Mouse (Mus musculus): ENCODE data around the gene Hspb6. TPM values are rescaled to one million over a fixed set of nuclear protein-coding genes. Genes with fewer than 3 reads are reported as not detected.

The Hspb6 gene
- total RNA-seq, 2 experiments from 2014 or later = 391 to 393 TPM

DNA sequence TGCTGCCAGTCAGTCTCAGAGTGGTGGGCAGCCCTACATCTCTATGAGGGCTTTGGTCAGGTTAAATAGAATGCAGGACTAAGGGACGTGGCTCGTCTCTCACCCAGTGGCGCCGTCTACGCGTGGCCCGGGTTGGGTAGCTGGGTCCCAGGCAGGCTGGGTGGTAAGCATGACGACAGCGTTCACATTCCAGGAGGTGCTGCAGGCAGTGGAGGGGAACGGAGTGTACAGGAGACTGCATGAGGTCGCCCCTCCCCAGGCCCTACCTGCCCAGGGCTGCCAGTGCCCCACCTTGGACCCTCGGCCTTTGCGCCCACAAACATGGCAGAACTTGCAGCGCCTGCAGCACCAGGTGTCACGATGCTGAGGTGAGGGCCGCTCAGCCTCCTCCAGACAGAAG is 29.6 kb downstream of the Hspb6 start:
- no peak for DNase-seq
- intact Hi-C loops (cut with DNase I) = no loop called here

DNA sequence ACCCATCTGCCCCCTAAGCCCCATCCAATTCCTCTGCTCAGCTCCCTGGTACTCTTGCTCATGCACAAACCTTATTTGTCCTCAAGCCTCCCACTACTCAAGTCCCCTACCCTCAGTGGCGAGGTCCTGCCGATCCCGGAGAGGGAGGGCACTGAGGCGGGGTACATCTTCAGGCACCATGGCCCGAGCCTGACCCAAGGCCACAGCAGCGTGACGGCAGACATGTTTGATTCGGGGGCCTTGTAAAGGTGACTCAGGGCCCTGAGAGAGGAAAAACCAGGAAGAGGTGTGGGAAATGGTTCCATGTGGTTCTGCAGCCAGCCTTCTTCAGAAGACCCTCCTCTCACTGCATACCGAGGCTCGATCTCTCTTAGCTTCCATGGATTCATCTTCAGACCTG is 32.4 kb downstream of the Hspb6 start:
- no peak for DNase-seq
- intact Hi-C loops (cut with DNase I) = no loop called here

DNA sequence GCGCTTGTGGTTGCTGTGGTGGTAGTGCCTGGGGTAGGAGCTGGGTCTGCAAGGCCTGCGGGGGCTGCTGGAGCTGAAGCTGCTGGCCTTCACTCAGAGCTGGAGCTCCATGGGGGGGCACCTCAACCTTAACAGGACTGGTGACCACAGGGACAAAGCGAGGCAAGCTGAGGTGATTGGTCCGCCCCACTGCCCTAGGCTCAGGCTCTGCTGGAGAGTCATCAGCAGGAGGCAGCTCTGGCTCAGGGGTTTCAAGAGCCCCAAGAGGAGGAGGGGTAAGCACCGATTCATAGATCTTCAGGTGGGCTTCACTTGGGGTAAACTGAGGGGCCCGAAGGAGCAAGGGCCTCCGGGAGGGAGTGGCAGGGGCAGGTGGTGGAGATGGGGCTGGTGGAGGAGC is 33.2 kb downstream of the Hspb6 start:
- no peak for DNase-seq
- intact Hi-C loops (cut with DNase I) = no loop called here

DNA sequence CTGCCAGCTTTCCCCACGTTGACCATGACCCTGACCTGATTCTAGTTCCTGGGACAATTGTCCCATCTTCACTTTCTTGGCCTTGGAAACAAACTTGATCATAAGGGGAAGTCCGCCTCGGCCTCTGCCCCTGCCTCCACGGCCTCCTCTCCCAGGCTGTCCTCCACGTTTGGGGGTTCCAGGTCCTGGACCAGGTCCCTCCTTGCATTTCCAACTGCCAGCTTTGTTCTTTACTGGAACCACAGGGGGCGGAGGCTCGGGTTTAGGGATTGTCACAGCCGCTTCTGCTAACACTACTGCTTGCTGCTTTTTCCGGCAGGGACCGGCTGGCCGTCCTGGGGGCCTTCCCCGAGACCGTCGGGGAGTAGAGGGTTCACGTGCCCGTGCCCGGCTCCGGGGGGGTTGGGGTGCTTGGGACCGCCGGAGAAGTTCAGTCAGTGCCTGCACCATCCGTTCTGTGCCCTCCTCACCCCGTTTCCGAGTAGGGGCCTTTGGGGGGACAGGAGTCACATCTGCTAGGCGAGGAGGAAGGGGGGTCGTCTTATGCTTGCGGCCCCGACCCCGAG is 34.6 kb downstream of the Hspb6 start:
- DNase-seq = no peak
- intact Hi-C loops (cut with DNase I) = loop anchor here (1.0 kb wide), 1 partner anchor 21 kb away; the partner anchor contains the start of gene Igflr1

DNA sequence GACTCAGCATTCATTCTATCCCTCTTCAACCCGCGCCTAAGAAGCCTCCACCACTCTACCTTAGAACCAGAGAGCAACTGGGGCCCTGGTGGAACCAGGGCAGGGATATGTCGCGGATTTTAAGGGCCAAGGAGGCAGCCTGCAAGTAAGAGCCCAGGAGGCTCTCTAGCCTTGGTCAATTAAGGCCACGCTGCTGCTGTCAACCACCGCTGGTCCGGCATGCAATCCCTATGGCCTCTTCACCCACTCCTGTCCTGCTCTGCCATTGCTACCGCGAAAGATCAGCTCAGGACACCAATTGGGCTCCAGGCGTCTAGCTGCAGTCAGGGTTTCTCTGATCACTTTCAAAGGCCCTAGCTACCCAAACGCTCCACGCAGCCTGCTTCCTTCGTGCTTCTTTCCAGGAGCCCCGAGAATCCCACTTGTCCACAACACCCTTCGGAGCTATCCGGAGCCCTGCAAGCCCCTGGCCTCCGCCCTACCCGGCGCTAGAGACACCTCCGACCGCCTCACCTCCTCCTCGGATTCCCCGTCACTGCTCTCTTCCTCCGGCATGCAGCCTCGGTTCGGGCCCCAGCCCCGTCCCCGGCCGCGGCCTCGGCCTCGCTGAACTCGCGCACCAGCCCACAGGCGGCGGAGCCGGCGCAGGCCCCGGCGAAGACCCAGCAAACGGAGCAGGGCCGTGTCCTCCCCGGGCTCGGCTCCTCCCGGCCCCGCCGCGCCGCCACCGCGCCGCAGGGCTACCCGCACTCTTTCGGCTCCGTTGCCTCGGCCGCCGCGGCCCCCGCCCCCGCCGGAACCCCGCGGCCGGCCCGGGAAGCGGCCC is 36.1 kb downstream of the Hspb6 start:
- peak; percentile 68 to 70 for DNase-seq
- intact Hi-C loops (cut with DNase I) = loop anchor here (1.0 to 2.0 kb wide), 2 partner anchors 23 to 271 kb away; partner anchors contain the start of gene Igflr1

DNA sequence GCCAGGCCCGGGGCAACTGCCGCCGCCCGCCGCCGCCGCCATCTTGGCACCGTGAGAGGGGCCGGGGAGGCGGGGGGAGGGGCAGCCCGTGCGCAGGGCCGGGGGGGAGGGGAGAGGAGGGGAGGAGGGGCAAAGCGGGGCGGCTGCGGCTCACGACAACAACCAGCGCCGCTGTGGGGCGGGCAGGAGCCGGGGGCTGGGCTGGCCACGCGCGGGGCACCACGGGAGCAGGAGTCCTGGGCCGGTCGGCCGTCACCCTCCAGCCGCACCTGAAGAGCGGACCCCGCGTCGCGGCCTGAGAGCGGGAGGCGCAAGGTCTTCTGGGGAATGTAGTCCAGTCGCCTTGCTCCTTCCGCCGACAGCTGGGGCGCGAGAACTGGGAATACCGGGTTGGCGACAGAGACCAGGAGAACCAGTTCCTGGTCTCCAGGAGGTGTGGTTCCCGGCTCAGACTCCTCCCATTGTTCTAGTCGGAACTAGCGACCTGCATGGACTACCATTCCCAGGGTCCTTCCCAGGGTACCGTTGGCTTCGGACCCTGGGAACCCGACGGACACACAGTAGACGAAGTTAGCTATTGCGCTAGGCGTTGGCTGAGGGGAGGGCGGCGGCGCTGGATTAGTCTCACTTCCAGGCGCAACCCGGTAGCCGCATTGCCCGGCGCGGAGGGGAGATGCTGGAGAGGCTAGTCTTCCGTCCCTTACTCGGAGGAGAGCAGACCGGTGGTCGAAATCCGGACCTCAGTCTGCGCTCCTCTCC is 36.9 kb downstream of the Hspb6 start, which contains the start of gene Kmt2b:
Gene Kmt2b (minus strand): TSS at position 51 of the 759 bp plus-strand sequence.
- intact Hi-C loops (cut with DNase I) = loop anchor here (1.0 to 2.0 kb wide), 4 partner anchors 19 to 270 kb away; partner anchors contain the start of gene Tmem147
- peak; percentile 96 to 98 for DNase-seq

DNA sequence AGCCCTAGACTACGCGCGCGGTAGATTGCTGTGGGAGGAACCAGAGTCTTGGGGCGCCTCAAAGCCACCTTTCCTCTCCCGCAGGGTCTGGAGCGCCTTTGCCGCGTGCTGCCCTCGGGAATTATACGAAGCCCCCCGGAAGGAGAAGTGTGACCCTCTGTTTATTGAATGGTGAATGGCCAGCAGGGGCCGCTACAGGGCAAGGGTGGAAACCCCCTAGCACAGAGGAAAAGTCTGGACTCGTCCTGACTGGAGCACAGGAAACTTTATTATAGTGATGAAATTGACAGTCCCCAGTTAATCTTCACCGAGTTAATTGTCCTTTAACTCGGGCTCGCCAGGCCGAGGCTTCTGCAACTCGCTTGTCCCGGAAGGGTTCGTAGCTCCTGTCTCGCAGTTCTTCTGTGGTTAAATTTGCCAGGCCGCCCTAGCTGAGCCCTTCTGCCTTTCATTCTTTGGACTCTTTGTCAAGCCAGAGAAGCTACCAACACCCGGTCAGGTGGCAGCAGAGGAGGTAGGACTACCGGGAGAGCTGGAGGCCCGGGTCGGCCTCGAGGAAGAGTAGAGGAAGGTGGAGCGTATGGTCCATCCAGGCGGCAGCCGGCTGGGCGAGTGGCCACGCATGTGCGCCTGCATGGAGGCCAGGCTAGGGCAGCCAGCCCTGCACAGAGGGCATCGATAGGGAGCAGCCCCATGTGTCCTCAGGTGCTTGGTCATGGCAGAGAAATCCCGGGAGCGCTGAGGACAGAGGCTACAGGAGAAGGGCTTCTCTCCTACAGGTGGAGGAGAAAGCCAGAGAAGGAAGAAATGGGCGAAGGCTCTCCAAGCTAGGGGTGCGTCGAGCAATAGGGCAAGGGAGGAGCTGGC is 37.7 kb downstream of the Hspb6 start:
- intact Hi-C loops (cut with DNase I) = loop anchor here (1.0 to 10.0 kb wide), 6 partner anchors 19 to 375 kb away; partner anchors contain the start of gene Tmem147
- DNase-seq = peak; percentile 88 to 92

DNA sequence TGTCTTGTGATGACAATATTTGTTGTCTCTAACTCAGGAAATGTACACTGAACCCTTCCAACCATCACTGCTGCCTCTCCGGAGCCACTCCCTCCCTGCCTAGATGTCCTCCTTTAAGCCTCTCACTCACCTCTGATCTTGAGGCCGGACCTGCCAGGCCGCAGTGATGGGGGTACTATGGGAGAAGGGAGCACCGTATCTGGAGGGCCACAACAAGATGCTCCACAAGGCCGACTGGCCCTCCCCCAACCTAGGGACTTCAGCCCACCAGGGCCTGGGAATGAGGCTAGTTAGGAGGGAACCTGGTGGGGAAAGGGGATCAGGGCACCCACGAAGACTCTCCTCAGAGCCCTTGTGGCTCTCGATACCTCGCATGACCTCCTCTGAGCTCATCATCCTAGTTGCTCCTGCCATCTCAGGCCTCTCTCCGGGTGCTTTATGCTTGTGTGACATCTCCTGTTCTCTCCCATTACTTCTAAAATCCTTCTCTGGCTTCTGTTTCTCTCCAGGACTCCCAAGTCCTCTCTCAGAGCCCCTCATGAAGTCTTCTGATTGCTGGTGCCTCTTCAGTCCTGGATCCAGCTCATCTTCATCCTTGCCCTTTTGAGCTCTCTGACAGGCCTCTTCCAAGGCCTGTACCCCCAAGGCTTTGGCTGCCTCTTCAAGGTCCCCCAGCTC is 39.1 kb downstream of the Hspb6 start:
- intact Hi-C loops (cut with DNase I) = loop anchor here (5.0 to 10.0 kb wide), 2 partner anchors 311 to 374 kb away; no protein-coding TSS in a partner anchor
- DNase-seq = no peak

DNA sequence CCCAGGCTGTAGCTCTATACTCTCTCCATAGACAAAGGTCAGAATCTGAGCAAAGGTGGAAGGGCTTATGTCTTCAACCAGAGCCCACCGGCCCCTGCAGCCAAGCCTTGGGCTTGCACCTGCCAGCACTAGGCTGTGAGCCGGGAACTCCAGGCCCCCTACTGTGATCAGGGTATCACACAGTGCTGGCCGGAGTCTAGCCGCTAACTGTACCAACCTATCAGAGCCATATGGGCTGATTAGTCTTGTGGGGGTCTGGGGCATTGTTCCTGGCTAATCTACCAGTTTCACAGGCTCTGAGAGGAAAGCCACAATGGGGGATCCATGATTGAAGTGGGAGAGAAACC is 39.6 kb downstream of the Hspb6 start:
- no peak for DNase-seq
- intact Hi-C loops (cut with DNase I) = loop anchor here (5.0 to 10.0 kb wide), 2 partner anchors 311 to 373 kb away; no protein-coding TSS in a partner anchor

DNA sequence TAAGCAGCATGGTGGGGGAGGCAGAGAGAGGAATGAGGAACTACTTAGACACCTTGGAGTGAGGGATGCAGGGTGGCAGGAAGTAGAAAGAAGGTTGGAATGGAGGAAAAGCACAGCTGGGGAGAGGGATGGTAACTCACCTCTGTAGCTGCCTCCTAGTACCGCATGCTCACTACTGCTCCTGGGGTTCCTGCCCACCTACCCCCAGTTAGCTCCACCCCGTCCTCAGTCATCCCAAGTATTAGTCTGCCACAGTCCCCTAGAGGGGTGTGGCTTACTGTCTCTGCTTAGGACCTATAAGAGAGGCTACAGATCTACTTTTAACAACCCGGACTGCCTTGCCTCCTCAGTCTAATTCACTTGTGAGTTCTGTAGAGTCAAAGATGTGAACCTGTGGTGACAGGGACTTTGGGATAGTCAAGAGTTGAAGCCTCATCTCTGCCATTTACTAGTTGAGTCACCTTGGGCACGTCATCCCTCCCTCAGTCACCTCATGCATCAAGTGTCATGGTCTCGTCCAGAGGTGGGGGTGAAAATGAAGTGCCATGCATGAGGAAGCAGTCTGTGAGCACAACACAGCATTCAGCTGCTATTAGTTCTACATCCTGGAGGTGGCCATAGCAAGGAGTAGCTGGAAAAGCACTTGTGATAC is 40.9 kb downstream of the Hspb6 start:
- no peak for DNase-seq
- intact Hi-C loops (cut with DNase I) = loop anchor here (5.0 to 10.0 kb wide), 2 partner anchors 309 to 372 kb away; no protein-coding TSS in a partner anchor

DNA sequence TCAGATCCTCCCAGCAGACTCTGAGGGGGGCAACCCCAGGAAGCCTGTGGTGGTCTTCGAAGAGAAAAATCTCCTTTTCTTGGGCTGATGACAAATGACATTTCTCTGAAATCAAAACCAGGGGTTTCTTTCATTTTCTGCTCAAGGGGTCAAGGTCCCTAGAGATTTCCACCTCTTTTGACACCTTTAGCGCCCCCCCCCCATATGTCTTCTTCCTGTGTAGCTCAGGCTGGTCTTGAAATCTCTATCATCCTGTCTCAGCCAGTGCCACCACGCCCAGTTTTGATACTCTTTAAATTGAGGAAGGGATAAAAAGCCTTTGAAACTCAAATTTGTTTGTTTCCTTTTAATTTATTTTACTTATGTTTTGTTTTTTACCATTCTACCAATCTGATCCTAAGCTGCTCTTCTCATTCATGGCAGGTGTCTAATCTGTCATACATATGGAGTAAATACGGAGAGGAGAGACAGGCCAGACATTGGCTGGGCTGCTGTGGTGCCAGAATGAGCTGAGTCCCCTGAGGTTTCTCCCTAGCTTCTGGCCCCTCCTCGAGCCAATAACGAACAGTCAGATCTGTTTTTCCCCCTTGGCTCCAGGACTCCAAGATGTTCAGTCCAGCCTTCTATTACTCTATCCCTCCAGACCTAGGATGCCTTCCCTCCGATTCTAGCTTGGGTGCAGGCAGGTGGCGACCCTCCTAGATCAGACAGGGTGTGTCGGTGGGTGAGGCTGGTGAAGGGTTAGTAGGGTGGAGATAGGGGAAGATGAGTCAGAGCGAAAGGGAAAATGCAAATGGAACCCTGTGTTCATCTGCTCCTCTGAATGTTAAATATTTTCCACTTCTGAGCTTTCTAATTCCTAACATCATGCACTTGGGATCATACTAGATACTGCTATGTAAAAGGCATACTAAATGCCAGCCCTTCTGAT is 41.9 kb downstream of the Hspb6 start:
- intact Hi-C loops (cut with DNase I) = loop anchor here (5.0 to 10.0 kb wide), 2 partner anchors 308 to 371 kb away; no protein-coding TSS in a partner anchor
- DNase-seq = no peak

DNA sequence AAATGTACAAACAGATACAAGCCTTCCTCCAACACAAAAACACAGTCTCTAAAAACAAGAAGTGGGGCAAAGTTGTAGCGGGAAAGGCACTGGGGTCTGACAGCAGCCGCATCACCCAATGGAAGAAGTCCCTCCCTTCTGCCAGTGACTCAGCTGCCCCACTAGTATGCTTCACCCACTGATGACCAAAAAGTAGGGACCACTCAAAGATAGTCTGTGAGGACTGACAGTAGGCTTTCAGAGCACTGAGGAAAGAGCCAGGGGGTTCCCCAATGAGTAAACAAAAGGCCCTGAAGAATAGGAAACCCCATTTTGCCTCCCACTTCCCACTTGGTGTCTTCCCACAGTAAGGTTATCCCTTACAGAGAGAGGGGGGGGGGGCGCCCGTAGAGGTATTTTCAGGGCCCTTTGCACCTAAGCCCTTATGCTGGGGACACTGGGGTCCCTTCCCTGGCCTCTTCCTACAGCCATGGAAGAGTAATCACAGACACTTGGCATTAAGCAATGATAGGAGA is 42.6 kb downstream of the Hspb6 start:
- intact Hi-C loops (cut with DNase I) = loop anchor here (5.0 to 10.0 kb wide), 2 partner anchors 308 to 370 kb away; no protein-coding TSS in a partner anchor

DNA sequence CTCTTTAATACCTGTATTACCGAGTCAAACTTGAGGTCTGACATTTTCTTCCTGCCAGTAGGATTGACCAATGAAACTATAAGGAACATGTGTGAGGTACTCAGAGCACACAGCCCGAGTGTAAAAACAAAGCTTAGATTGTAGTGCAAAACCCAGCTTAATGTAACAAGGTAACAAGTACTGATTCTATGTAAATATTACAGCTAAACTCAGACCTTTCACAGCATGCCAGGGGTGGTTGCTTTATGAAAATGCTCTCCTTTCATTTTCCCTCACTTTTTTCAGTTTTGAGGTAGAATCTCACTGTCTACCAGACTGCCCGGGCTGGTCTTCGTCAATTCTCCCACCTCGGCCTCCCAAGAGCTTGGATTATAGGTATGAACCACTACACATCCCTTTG is 44.1 kb downstream of the Hspb6 start:
- intact Hi-C loops (cut with DNase I) = loop anchor here (10.0 kb wide), 1 partner anchor 369 kb away; no protein-coding TSS in a partner anchor
- no peak for DNase-seq

More for the DNA sequence above, 42.6 kb downstream of the Hspb6 start:
- no peak for DNase-seq

DNA sequence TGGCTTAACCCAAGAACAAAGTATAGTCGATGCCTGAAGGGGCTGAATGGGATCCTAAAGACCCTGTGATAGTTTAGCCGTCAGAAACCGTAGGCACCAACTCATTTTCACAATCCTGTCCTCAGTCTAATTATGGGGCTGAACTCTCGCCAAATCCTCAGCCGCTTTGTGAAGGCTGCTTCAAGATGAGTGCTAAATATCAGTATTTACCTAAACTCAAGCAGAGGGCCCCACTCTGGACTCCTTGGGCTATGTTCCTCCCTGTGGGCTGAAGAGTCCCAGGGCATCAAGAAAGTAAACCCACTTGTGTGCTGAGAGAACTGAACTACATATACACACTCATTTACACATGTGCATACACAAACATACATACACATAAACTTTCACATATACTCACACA is 44.8 kb downstream of the Hspb6 start:
- intact Hi-C loops (cut with DNase I) = loop anchor here (10.0 kb wide), 1 partner anchor 368 kb away; no protein-coding TSS in a partner anchor
- no peak for DNase-seq

DNA sequence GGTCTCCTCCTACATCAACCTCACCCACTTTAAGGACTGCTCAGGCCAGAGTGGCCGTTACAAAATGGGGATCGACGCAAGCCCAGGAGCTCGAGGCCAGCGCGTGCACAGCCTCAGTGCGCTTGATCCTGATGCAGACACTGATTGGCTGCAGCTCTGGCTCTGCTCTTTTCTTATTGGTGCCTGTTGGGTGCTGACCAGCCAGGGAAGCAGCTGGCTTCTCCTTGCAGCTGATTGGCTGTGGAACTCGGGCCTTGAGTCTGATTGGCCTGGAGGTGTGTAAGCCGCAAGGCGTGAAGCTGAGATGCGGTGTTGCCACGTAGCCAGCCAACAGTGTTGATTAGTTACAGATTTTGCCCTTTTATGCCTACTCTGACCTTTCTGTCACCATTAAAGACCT is 46.8 kb downstream of the Hspb6 start, which contains the start of gene Zbtb32:
Gene Zbtb32 (minus strand): TSS at position 124 of the 400 bp plus-strand sequence.
- no peak for DNase-seq
- intact Hi-C loops (cut with DNase I) = loop anchor here (10.0 kb wide), 1 partner anchor 366 kb away; no protein-coding TSS in a partner anchor

DNA sequence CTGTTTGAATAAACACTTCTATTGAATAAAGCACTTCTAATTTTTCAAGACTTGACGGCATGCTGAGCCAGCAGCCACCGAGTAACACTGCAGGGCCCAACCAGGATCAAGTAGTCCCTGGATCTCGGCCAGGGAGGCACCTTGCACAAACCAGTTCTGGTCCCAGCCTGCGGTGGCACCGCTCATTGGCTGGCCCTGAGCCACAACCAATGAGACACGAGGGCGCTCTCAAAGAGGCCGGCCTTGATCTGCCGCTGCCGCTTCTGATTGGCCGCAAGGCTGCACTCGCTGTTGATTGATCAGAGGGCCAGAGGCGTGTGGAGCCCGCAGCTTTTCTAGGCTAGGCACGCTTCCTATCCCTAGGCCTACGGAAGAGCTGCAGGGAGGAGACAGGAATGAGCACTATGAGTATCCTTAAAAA is 48.0 kb downstream of the Hspb6 start:
- intact Hi-C loops (cut with DNase I) = loop anchor here (10.0 kb wide), 1 partner anchor 365 kb away; no protein-coding TSS in a partner anchor

DNA sequence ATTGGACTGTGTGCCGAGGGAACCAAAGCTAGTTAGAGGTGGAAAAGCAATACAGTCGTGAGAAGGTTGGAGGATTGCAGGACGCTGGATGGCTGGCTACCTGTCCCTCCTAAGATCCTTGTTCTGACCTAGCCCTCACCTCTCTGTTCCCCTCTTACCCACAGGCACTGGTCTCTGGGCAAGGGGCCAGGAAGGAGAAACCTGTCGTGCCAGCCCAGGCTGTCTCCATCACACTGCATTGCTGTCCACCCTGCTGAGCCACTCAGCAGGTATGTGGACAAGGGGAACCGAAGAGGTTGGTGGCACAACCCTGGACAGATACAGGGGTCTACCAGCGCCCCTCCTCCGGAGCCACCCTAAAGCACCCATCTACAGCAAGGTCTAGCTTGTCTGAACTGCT is 48.7 kb downstream of the Hspb6 start:
- intact Hi-C loops (cut with DNase I) = no loop called here
- no peak for DNase-seq

More for the DNA sequence above, 48.0 kb downstream of the Hspb6 start:
- DNase-seq = peak; percentile 93
